Mouse (Mus musculus) adrenal gland, adult 8-10 months (tissue): ENCODE results near the gene Capn2. TPM values are rescaled to one million over a fixed set of nuclear protein-coding genes. Genes with fewer than 3 reads are reported as not detected.

ENCODE experiments used
- DNase-seq: peaks from one replicate; pipeline ENCODE4 v3.0.0; 2022
- total RNA-seq, 4 experiments: library from RNA; stranded (reverse); gene quantifications; 2 replicates each; pipeline ENCODE4 v1.2.4; 2022

Capn2 gene
- total RNA-seq, 4 experiments from 2014 or later = 53.3 to 96.0 (median 73.4) TPM

DNA sequence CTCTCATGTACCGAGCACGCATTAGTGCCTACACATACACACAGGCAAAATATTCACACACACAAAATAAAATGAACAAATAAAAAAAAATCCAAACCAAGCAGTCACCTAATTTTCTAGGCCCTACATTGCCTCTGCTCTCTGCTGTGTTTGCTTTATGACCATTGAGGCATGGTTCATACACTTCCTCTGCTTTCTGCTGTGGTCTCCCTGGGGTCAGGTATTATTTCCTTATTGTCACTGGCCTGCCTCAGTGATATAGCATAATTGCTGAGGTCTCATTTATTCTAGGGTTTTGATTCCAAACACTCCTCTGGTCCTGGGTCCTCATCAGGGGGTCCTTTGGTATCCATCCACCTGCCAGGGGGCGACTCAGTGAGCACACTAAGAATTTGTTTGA is 8.2 kb upstream of the Capn2 start:
- DNase-seq = no peak

GRCm38 (mm10) chr1:182523692-182524091 is 6.3 kb upstream of the Capn2 start:
- no peak for DNase-seq

DNA sequence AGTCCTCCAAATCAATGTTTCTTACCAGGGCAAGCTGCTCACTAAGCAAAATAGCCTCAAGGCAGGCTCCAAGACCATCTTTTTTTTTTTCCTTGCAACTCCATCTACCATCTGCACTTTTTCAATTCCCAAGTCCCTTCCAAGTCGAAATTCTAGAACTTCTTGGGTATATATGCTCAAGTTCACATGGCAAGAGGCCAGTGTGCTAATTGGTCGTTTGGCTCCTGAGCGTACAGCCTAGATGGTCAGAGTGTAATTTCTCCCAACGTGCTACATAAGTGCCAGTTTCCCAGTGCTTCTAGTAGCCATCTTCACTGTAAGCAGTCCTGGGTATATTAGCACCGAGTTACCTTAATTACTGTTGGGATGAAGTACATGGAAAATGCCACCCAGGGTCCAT is 5.6 kb upstream of the Capn2 start:
- no peak for DNase-seq

DNA sequence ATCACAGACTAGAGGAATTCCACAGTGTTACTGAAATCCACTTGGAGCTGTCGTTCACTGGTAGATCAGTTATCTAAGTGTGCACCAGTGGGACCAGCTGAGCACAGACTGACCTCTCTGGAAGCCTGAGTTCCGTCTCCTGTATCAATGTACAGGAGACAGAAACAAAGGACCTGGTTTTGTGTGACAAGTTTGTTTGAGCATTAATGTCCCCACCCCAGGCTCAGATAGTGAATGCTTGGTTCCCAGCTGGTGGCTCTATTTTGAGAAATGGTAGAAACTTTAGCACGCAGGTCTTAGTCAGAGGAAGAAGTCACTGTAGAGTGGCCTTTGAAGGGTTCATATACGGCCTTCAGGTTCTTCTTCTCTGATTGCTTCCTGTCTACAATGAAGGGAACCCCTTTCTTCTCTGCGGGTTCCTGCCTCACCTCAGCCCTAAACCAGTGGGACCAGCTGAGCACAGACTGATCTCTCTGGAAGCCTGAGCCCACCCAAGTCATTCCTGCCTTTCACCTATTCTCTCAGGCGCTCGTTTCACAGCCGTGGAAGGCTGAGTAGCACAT is 3.6 kb upstream of the Capn2 start:
- no peak for DNase-seq

- DNase-seq = no peak
Measured at GRCm38 (mm10) chr1:182520091-182520937, 2.9 kb upstream of the Capn2 start.

DNA sequence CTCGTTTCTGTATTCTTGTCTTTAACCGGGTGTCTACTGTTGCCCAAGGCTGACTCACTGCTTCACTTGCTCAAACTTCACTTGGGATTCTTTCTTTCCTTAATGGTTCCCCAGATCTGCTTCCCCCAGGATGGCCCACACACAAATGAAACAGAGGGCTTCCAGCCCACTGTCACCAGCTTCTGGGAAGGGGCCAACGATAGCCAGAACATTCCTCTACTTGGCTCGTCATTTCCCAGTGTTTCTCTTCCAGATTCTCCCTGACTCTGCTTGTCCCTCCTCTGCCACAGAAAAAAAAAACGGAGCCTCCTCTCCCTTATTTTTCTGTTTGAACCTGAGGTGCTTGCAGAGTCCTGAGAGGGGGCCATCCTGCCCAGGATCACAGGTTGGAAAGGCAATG is 1.9 kb upstream of the Capn2 start:
- no peak for DNase-seq

DNA sequence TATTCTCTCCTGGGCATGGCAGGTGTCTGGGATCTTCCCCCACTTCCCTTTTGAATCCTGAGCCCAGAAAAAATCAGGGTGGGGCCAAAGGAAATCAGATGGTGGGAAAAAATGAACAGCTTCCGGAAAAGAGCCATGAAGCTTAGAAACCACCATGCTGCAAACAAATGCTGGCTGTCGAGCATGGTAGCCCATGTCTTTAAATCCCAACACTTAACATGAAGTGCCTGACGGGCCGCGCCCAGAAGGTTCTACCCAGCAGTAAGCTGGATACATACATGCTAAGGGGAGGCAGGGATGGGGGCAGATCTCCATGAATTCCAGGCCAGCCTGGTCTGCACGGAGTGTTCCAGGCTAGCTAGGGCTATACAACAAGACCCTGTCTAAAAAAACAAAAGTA is 1.4 kb upstream of the Capn2 start:
- no peak for DNase-seq

DNA sequence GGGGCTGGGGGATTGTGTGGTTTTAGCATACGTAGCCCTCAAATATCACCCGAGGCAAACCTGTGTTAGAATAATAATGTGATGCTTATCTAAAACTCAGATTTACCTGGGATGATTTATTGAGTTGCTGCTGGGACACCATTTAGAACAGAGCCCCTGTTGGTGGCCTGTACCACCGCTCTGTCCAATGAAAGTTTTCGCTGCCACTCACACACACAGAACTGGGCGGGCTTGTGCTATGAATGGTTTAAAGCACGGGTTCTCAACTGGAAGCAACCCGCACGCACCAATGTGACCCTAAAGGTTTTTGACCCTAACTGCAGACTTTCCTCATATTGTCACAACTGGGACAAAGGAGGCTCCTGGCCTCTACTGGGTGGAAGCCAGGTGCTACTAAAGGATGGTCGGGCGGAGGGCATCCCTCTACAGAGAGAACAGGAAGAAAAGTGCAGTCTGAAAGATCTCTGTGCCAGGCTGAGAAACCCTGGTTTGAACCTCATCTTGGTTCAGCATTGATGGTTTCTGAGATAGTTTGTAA is 804 bp upstream of the Capn2 start:
- DNase-seq = no peak

DNA sequence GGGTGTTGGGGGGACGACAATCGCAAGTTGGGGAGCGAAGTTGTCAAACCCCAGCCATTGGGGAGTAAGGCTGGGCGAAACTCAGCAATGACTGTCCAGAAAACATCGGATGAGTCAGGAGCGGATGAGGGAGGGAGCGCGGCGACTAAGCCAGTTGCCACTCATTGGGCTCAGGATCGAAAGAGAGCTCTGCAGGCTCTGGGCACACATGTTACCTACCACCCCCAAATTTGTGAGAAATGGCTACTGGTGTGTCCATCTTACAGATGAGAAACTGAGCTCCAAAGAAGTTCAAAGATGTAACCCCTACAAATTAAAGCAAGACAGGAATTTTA is 236 bp upstream of the Capn2 start:
- no peak for DNase-seq

GRCm38 (mm10) chr1:182514803-182515590 is 2.4 kb downstream of the Capn2 start:
- DNase-seq = no peak

DNA sequence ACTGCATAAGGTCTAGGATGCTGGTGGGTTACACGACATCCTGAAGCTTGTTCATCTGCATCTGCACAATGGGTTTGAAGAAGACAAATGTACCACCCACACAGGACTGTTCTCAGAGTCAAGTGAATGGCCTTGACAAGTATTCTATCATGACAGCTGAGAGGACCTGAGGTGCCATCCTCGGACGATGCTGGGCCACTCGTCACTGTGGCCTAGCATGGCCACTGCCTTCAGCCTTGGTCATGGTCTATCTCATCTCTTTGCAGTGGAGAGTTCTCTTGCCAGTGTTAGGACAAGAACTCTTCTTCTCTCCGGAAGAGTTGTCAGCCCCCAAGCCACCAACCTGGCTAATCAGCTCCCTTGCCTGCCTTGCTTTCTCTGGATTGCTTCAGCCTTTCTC is 3.7 kb downstream of the Capn2 start:
- DNase-seq = no peak

GRCm38 (mm10) chr1:182512901-182513410 is 4.5 kb downstream of the Capn2 start:
- DNase-seq = no peak

- DNase-seq = no peak
Measured at GRCm38 (mm10) chr1:182511778-182512177, 5.6 kb downstream of the Capn2 start.

GRCm38 (mm10) chr1:182511073-182511472 is 6.3 kb downstream of the Capn2 start:
- no peak for DNase-seq

DNA sequence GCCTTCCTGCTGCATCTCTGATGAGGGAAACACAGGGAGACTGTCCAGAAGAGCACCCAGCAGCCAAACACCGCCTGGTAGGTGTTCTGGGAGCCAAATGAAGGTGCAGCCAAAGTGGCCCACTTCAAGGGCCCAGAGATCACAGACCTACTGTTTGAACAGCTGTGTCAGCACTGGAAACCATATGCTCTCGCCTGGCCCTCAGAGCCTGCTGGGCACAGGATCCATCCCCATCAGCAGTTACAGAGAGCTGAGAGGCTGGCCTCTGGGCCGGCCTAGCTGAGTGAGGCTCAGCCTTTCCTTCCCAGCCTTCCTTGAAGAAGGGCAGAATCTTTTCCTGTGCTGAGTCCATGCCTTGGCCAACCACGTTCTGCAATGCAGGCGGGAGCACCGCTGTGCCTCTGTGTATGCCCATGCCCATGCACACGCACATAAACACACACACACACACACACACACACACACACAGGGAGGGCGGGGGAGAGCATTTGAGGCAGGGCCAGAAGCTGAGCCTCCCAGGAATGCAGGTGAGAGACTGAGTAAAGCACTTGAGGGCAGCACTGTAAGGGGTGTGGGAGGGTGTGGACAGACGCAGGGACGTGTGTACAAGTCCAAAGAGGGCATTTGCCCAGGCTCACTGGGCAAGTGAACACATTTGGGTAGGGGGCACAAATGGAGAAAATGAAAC is 8.2 kb downstream of the Capn2 start:
- no peak for DNase-seq

DNA sequence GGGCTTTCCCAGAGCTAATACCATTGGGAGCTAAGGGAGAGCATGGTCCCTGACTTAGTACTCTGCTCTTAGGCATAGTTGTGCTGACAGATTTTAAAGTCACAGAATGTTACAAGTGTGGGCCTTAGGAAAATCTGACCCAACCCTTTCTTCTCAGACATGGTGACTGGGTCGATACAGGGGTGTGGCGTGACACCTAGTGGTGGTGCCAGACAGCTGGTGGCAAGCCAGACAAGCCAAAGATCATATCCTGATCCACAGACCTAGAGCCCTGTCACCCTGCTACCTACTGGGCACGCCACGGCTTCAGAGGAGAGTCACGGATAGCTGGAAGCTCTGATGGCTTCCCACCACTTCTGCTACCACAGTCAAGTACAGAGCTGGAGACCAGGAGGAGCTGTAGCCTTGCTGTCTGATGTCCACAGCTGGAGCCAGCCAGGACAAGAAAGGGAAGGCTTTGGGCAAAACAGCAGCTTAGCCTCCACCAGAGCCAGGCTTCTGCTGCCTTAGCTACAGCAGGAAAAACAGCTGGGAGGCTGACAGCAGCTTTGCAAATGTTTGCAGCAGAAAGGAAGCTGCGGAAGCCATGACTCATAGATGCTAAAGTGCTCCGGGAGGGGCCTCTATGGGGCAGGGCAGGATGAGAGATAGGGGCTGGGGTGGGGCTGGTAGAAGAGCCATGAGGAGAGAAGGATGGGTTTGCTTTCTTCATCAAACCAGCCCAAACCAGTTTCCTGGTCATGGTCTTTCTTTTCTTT is 11.0 kb downstream of the Capn2 start:
- DNase-seq = peak; percentile 49

GRCm38 (mm10) chr1:182505291-182505690 is 12.1 kb downstream of the Capn2 start:
- DNase-seq = no peak

GRCm38 (mm10) chr1:182504223-182504622 is 13.2 kb downstream of the Capn2 start:
- DNase-seq = peak; percentile 76

- DNase-seq = no peak
Measured at GRCm38 (mm10) chr1:182503206-182503900, 14.1 kb downstream of the Capn2 start.

- DNase-seq = no peak
Measured at GRCm38 (mm10) chr1:182502491-182503050, 14.8 kb downstream of the Capn2 start.
